Mouse (Mus musculus) small intestine, adult 2 months (tissue): Measurements from ENCODE around the gene Serac1.

ENCODE experiments used
- CTCF ChIP-seq: fragments of 200-500 bp; IDR thresholded peaks from 2 replicates; pipeline ENCODE4 v1.5.1; 2012; ENCODE audit warnings: low read depth, mild to moderate bottlenecking, control low read depth, inconsistent platforms, low read length, moderate library complexity, mixed read lengths; ENCODE audit not compliant: insufficient replicate concordance, insufficient read length; ENCODE audit errors: extremely low read depth
- POLR2A ChIP-seq: fragments of 200-500 bp; IDR thresholded peaks from 2 replicates; pipeline ENCODE4 v1.6.1; 2012; ENCODE audit warnings: low read depth, mild to moderate bottlenecking, control low read depth, inconsistent platforms, low read length, moderate library complexity

DNA sequence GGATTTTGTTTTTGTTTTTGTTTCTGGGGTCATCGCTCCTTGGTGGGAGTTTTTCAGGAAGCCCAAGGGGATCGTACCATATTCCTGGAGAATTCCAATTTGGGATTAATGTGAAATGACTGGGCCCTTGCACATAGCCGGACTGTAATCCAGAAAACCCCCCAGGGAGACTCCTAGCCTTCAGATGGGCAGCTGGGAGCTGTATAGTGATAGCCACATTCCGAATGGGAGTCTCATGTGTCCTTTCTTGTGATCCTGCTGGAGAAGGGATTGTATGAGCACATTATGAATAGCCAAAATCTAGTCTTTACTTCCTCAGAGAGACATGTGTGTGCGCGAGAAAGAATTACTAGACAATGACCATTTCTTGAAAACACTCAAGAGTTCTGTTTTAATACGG is 28.6 kb upstream of the Serac1 start:
- TF ChIP-seq CTCF (no peak), POLR2A (no peak)
